Comparison of ENCODE assay signal across 8 mouse cellular contexts in the genomic region with DNA sequence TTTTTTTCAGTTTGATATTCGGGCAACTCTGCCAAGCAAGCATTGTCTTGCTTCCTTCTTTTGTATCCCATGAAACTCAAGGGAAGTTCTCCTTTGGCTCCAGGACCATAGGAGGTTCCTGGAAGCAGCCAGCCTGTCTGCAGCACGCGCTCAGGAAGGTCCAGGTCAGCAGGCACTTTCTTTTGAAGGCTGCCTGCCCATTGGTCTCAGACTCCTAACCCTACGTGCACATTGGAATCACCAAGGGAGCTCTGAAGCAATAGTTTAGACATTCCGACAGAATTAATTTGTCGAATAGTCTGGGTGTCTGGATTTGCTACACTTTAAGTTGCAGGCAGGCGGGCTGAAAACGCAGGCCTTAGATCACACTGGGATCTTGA. TPM values are rescaled to one million over a fixed set of nuclear protein-coding genes. Genes with fewer than 3 reads are reported as not detected.
DNase-seq lines count a peak whose midpoint lies in the region; ATAC-seq and TF ChIP-seq lines count a peak whose summit lies in the region.

No protein-coding gene starts in this region.

- WGBS in thymus, adult 2 months = 62% methylated on average over 8 of the region's 8 CpGs
- WGBS in heart, embryonic 15.5 days = 23% methylated on average over 8 of the region's 8 CpGs
- 18% methylated on average over 8 of the region's 8 CpGs for WGBS in midbrain, embryonic 13.5 days

- peak overlapping the region; percentile 60 for H3K9ac ChIP-seq in heart, embryonic 15.5 days
- H3K9ac ChIP-seq in midbrain, embryonic 13.5 days (replicated peaks) = peak overlapping the region; percentile 66

- H3K4me3 ChIP-seq in thymus, adult 2 months (ENCODE audit: control insufficient read depth, insufficient read depth, low read length) = peak overlapping the region; percentile 65
- H3K4me3 ChIP-seq in heart, embryonic 15.5 days = peak overlapping the region; percentile 67
- H3K4me3 ChIP-seq in midbrain, embryonic 13.5 days (replicated peaks) = peak overlapping the region; percentile 53

- H3K36me3 ChIP-seq in thymus, adult 2 months (ENCODE audit: control insufficient read depth, insufficient read depth, low read length) = no peaks in the 10 kb centered on the region
- no peaks in the 10 kb centered on the region for H3K36me3 ChIP-seq in heart, embryonic 15.5 days
- no peaks in the 10 kb centered on the region for H3K36me3 ChIP-seq in midbrain, embryonic 13.5 days

- no peak for TF ChIP-seq CTCF in thymus, adult 2 months (IDR thresholded peaks at IDR 0.05; ENCODE audit: borderline replicate concordance, control insufficient read depth, extremely low read depth, insufficient read depth, low read length, poor library complexity)

- no peak for DNase-seq in thymus, adult 2 months
- no peak for DNase-seq in thymus, postnatal 14 days
- DNase-seq in kidney, postnatal 25 days = peak; percentile 58 to 80
- DNase-seq in frontal cortex, postnatal 10 days (ENCODE audit: low spot score in 2 of 2) = no peak
- no peak for DNase-seq in cerebellum, postnatal 14 days
- DNase-seq in urinary bladder, adult 18-20 months (ENCODE audit: low spot score in 2 of 2) = no peak

- peak overlapping the region; percentile 84 for H3K4me2 ChIP-seq in heart, embryonic 15.5 days
- H3K4me2 ChIP-seq in midbrain, embryonic 13.5 days (replicated peaks) = peak overlapping the region; percentile 95

- H3K4me1 ChIP-seq in thymus, adult 2 months (replicated peaks; ENCODE audit: control insufficient read depth, insufficient read depth, low read length) = 0 out of 2 replicates have a peak, but pooled peaks cover 5% of the 10 kb centered on the region
- H3K4me1 ChIP-seq in heart, embryonic 15.5 days (replicated peaks) = no peaks in the 10 kb centered on the region; the same call in none of the 2 replicates
- H3K4me1 ChIP-seq in midbrain, embryonic 13.5 days (replicated peaks) = peaks cover 8% of the 10 kb centered on the region

- no peak for TF ChIP-seq POLR2A in thymus, adult 2 months (IDR thresholded peaks at IDR 0.05; ENCODE audit: control insufficient read depth, extremely low read depth, insufficient read depth, low read length, poor library complexity)

- ATAC-seq in heart, embryonic 15.5 days (replicated peaks; ENCODE audit: insufficient number of reproducible peaks, insufficient read depth, low FRiP score, low read depth) = no peak
- peak; percentile 7; the same call in 1 of the 2 replicates for ATAC-seq in midbrain, embryonic 13.5 days

- H3K9me3 ChIP-seq in heart, embryonic 15.5 days (replicated peaks) = no peaks in the 10 kb centered on the region
- no peaks in the 10 kb centered on the region for H3K9me3 ChIP-seq in midbrain, embryonic 13.5 days

- H3K27me3 ChIP-seq in thymus, adult 2 months (ENCODE audit: control insufficient read depth, insufficient read depth, low read length) = no peaks in the 10 kb centered on the region
- peaks cover 12% of the 10 kb centered on the region; the same call in 1 of the 2 replicates for H3K27me3 ChIP-seq in heart, embryonic 15.5 days
- peaks cover 23% of the 10 kb centered on the region for H3K27me3 ChIP-seq in midbrain, embryonic 13.5 days

- no peak overlapping the region for H3K27ac ChIP-seq in thymus, adult 2 months (ENCODE audit: control insufficient read depth, insufficient read depth, low read length)
- peak overlapping the region; percentile 76 for H3K27ac ChIP-seq in heart, embryonic 15.5 days
- no peak overlapping the region for H3K27ac ChIP-seq in midbrain, embryonic 13.5 days

RNA-seq across cellular contexts. Expression of a gene that starts 0.7 kb away (rescaled TPM):
- polyA plus RNA-seq in thymus, adult 2 months (2012; rRNA removed) = 13.5 and 18.3 TPM in 2 replicates
- polyA plus RNA-seq in heart, embryonic 15.5 days (2015; fragmentation: Nextera tagmentation; extraction: Ambion mirVana) = 4.3 and 6.7 TPM in 2 replicates
- polyA plus RNA-seq in midbrain, embryonic 13.5 days (2015; fragmentation: Nextera tagmentation; extraction: Ambion mirVana) = 1.4 and 2.3 TPM in 2 replicates

RNA-seq across cellular contexts. Expression of a gene that starts 21.0 kb away (rescaled TPM):
- 1.2 and 1.8 TPM in 2 replicates for polyA plus RNA-seq in thymus, adult 2 months (2012; rRNA removed)
- polyA plus RNA-seq in heart, embryonic 15.5 days (2015; fragmentation: Nextera tagmentation; extraction: Ambion mirVana) = 4.2 and 4.9 TPM in 2 replicates
- 9.4 and 11.8 TPM in 2 replicates for polyA plus RNA-seq in midbrain, embryonic 13.5 days (2015; fragmentation: Nextera tagmentation; extraction: Ambion mirVana)

Comparison
In these comparisons a context has a peak if more than half of its experiments do, and no peak if none do; other contexts are left out.
1. DNase-seq: peak in kidney, postnatal 25 days (2 of 2); none in thymus, adult 2 months (single experiment), thymus, postnatal 14 days (single experiment), frontal cortex, postnatal 10 days (0 of 2), cerebellum, postnatal 14 days (0 of 2) and urinary bladder, adult 18-20 months (0 of 2).
2. Peak in every context shown above with its lines, with median percentiles within 50 percentile points of each other: H3K4me3 ChIP-seq.